Mouse (Mus musculus) embryo, embryonic 9.5 days (tissue): ENCODE data around the gene Ctrl.
A peak's percentile ranks its signal among the peaks of the same experiment; 100 is the strongest.

Source experiments
- DNase-seq: peaks from one replicate; pipeline ENCODE4 v3.0.0-alpha.2; 2017; ENCODE audit errors: extremely low spot score

The Ctrl gene

DNA sequence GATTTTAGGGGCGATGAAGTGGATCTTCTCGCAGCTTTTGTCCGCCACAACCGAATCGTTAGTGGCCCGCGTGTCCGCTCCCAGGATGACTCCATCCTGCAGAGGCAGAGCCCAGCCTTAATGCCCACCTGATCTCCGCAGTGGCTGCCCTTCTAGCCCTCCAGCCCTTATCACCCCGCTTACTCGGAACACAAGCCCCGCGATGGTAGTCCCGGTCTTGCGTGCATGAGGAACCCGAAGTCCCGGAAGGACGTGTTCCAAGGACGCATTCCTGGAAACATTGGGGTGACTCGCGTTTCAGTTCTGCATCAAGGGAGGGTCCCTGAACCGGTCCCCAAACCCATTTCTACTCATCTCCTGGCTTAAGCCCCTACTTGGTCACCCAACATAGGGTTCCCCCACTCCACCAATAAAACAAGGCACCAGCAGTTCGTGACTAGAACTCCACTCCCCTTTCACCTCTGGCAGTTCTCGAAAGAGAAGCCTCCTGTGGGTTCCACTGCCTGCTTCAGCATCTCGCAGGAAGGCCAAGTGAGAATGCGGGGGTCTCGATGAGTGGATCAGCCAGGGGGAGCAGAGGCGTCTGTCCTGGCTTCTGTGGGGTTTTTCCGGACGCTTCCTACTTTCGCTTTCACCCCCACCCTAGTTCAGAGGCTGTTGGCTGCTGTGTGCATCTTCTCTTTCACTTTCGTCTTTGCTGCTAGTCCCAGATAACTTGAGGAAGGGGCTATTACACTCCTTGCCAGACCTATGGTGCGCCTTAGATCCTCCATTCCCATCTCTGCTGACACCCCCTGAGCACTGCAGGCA is 4.0 kb upstream of the Ctrl start:
- peak; percentile 39 for DNase-seq

DNA sequence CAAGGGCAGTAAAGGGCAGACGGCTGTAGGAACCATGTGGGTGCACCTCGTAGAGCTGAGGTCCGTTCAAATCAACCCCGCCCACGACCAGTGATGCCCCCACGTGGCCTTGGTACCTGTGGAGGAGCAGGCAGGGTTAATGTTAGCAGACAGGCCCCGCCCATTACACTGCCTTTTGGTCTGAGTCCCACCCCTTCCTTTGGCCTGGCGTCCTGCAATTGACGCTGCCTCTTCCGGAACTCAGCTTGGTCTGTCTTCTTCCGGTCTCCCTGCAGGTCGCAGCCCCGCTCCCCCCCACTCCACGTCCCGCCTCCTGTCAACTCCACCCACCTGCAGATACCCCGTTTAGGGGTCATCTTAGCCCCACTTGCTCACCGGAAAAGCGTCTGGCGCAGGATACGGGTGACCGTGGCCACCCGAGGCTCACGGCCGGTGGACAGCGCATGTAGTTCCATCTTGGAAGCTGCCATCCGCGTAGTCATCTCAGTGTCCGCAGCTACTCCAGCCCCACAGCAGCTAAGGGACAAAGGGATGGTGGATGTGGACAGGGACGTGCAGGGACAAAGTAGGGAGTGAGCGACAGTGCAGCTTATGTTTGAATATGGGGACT is 3.3 kb upstream of the Ctrl start:
- DNase-seq: peak; percentile 89

DNA sequence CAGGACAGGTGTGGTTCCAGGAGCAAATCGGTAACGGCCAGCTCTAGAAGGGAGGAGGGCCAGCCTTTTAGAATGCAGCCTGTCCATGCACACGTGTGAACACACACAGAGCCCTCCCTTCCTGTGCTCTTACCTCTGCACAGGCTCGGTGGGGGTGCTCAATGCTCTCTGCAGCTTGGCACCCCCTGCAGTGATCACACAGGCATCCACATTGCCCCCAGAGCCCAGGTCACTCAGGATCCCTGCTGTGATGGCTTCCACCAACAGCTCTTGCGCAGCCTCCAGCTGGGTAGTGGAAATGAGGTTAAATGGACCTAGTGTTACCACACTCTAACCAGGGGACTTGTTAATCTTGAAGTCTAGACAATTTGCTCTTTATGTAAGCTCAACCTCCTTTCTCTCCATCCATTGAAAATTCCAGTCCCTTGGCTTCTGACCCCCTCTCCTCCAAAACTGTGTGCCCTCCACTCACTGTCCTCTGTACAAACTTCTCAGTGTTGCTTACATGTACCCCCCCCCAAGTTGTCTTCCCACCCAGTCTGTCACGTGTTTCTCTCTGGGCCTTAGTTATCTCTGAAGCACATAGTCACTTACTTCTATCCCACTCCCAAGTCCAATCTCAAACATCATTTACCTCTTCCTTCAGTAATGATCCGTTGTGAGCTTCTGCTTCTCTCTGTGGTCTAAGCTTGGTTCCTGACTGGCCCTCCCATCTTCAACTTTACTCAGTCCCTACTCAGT is 2.4 kb upstream of the Ctrl start:
- DNase-seq: no peak

DNA sequence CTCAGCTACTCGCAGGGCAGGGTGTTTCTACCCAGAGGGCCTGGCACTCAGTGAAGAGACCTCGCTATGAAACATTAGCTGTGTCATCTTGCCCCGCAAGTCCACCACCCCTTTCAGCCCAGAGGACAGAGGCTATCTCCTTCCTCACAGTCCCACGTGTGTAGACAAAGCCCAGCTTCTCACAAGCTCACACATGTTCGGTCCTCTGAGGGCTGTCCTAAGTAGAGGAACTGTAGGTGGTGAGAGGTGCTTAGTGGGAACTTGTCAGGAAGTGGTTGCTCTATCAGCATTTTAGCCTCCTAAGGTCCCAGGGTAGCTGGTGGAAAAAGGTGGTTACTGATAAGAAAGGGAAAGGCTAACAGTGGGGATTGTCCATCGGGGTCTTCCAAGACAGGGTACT is 1.4 kb upstream of the Ctrl start:
- no peak for DNase-seq

DNA sequence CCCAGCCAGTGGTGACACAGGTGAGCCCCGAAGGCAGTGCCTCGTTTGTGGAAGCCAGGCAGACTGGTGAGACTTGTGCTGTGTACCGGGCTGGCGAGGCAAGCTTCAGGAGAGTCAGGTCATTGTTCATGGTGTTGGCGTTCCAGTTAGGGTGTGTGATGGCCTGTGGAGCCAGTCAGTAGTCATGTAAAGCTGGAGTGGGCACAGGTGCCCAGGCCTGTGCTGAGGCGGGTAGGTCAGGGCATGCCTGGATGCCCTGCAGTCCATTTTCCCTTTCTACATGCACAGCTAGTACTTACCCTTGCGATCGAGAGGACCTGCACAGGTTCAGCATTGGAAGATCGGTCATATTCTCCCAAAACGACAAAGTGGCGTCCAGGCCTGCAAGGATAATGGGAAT is 1.1 kb downstream of the Ctrl start:
- DNase-seq: no peak

DNA sequence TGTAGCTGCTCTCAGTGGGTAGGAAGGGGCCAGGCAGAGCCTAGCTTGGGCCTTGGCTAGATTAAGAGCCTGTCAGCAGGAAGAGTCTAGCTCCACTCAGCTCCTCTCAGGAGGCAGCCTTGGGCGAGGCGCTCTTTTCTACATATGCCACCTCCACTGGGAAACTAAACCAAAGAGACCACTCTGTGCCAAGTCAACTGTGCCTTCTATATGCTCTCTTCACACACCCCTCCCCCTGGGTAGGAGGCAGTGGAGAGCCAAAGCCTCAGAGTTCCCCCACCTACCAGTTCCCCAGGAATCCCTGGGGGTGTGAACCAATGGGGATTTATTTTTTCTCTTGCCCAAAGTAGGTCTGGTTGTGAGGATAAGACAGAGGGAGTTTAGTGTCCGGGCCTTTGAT is 2.4 kb downstream of the Ctrl start:
- no peak for DNase-seq

DNA sequence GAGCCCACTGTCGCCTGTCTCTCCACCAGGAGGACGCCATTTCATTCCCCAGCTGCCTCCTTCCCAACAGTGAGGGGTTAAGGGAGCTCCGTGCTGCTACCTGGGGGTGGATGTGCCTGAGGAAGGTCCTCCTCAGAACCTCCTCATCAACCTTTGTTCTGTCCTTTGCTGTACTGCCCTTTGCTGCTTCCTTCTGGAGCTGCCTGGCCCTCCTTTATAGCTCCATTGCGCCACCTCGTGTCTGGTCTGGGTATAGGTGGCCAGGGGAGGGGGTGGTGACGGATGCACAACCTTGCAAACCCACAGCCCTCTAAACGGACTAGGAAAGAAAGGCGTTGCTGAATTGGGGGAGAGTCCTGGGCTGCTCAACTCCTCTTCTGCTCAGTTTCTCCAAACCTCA is 3.1 kb downstream of the Ctrl start:
- DNase-seq: peak; percentile 89

DNA sequence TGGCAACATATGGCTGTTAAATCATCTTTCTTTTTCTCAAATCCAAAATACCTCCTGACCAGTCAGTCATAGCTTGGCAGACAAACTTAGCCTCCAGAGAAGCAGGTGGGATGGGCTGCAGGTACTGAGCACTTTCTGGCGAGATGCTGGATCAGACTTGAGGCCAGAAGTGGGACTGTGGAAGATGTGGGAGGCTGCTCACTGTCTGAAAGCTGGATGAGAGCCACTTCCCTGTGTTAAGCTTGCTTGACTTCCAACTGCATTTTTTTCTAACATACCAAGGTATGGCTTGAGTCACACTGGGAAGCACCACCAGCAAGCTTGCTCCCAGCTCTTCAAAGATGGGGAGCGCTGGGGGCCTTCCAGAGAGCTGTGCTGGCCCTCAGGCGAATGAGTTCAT is 8.5 kb downstream of the Ctrl start:
- DNase-seq: no peak

DNA sequence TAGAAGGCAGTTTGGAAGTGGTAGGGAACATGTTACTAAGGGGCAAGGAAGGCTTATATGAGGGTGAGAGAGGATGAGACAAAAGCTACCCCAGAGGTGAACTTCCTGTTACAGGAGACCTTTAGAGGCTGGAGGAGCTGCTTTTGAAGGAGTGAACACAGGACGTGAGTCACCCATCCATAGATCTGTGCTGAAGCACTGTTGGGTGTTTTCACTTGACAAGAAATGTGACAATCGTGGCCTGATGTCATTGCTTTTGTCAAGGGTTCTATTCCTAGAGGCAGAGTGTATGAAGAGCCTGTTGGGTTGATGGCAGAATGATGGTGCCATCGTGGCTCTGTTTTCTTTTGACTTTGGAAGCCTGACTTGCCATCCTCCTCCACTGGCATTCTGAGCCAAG is 14.3 kb downstream of the Ctrl start:
- no peak for DNase-seq

DNA sequence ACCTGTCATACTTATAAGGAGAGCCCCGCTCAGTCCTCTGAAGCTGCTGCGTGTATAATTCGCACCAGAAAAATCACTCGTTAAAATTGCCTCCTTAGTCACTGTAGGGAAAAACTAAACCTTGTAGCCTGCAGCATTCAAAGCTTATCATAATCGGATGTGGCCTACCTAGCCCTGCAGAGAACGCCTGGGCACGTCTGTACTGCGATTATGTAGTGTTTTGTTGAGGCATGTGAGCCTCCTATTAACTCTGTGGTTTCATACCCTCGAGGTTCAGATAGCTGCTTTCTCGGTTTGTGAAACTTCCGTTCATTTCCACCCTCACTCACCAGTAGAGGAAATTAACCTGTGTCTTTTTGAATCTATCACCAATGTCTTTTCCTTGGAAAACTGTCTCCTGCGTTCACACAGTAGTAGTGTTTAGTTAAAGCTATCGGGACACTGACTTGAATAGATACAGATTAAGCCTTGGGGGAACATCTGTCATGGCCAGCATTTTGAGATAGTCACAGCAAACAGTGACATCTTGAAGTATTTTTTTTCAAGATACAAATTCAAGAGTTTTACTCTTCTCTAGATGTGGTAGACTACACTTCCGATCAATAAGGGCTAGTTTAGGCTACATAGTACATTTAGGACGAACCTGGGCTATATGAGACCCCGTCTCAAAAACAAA is 32.6 kb downstream of the Ctrl start:
- no peak for DNase-seq

DNA sequence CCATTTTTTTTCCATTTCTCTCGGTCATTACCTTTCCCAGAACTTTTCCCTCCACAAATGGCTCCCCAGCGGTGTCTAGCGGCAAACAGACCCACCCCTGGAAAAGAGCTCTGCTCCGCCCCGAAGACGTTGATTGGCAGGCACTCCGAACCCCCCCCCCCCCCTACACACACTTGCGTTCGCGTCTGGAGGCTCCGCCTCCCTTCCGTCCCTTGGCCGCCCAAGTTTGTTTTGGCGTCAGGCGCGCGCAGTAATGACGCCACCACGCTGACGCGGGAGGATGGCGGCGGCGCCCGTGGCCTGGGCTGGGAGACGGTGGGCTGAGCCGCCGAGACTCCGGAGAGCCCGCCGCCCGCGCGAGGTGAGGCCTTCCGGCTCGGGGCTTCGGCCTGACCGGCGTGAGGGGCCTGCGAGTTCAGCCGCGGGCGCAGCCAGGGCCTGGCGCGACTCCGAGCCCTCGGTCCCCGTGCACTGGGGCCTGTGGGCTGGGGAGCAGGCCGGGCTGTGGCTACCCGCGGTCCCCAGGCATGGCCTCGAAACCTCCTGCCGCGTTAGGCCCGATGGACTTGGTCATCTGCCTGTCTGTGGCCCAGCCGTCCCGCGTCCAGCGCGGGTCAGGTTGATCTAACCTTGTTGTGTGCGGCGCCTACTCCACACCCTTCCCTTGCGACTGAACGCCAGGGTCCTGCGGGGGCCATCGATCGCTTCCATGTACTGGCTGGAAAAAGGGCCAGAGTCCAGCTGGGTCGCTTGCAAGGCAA is 33.3 kb downstream of the Ctrl start, which contains the start of gene Pskh1:
Gene Pskh1, plus strand, starts transcription at position 262 of the 761 bp plus-strand sequence.
- peak; percentile 97 for DNase-seq

DNA sequence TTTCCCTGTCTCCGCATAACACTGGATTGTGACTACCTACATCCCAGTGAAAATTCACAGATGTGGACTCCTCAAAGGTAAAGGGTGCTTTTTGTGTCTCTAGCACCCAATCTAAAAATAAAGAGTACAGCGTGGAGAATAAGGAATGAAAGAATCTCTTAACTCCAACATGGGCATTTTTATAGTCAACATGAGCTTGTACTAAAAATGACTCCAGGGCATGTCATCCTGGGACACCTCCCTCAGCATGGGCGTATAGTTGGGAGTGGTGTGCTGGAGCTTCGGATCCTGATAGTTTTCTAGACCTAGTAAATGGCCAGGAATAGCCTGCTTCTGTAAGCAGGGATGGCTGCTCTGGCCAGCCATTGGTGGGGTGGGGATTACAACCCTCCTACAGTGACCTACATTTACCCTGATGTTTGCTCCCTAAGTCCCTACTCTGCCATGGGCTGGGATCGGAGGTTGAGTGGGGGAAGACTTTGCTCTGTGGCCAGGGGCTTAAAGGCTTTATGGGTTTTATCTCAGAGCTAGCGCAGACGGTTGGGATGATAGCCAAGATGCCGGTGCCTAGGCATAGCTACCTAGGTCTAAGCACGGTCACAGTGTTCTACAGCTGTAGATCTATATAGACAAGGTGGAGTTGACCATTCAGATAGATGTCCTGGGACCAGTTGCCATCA is 35.7 kb downstream of the Ctrl start:
- no peak for DNase-seq

DNA sequence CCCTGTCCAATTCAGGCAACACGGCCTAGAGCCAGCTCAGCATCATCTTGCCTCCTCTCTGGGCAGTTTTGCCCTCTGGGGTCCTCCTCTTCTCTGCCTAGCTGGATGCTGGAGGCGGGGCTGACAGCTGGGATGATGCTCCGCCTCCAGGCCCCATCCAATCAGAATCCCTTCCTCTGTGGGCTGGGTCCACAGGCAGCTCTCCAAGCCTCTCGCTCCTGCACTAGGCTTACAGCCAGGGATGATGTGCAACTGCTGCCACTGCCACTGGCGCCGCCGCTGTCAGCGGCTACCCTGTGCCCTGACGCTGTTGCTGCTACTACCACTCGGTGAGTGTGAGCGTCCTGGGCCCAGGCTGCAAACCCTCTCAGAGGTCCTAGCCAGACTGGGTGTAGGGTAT is 40.3 kb downstream of the Ctrl start, which contains the start of gene Nrn1l:
Gene Nrn1l, plus strand, starts transcription at position 229 of the 400 bp plus-strand sequence.
- peak; percentile 79 for DNase-seq

DNA sequence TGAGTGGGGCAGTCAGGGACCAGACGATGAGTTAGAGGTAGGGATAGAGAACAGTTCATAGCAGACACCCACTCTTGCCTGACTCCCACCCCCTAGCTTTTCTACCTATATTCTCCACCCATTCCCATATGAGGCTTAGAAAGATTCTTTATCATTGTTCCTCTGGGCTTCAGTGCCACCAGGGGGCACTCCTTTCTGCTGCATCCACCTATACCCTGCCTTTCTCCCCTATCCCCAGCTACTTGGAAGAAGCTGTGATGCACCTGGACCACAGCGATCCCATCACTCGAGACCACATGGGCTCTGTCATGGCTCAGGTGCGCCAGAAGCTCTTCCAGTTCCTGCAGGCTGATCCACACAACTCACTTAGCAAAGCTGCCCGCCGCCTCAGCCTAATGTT is 41.2 kb downstream of the Ctrl start:
- DNase-seq: no peak

DNA sequence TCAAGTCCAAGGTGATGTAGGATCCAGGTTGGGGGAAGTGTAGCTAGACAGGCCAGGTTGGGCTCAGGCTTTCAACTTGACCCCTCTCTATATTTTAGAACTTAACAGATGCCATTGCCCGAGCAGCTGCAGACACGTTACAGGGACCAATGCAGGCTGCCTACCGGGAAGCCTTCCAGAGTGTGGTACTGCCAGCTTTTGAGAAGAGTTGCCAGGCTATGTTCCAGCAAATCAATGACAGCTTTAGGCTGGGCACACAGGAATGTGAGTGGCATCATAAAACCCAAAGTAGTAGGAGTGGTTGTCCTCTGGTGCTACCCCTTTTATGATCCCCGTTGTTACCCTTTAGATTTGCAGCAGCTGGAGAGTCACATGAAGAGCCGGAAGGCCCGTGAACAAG is 42.8 kb downstream of the Ctrl start:
- no peak for DNase-seq

DNA sequence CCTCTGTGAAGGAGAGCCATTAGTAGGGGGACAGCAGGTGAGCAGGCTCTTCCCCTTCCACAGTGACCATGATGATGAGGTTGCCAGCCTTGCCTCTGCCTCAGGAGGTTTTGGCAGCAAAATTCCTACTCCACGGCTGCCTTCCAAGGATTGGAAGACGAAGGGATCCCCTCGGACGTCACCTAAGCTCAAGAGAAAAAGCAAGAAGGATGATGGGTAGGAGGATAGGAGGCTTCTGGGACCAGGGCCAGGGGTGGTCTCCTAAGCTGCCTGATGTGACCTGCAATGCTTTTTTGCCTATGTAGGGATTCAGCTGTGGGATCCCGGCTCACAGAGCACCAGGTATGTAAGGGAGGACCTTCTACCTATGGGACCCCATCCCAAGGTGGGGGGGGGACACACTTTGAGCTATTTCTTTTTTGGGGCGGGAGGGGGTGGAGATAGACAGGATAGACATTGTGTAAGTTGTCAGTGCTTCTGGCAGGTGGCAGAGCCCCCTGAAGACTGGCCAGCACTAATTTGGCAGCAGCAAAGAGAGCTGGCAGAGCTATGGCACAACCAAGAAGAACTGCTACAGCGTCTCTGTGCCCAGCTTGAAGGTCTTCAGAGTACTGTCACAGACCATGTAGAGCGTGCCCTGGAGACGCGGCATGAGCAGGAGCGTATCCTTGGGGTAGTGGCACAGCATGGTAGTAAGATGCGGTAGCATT is 43.8 kb downstream of the Ctrl start:
- DNase-seq: no peak
